Mouse (Mus musculus) erythroblast, embryonic 14.5 days (primary cell): ENCODE data around the gene Keap1.

ENCODE experiments used
- GATA1 ChIP-seq: IDR thresholded peaks from 2 replicates; pipeline ENCODE4 v1.6.1; 2012; ENCODE audit warnings: low read length, inconsistent platforms, mixed read lengths
- TAL1 ChIP-seq: IDR thresholded peaks from 3 replicates; pipeline ENCODE4 v1.6.1; 2012; ENCODE audit warnings: low read length, inconsistent platforms, mixed read lengths

DNA sequence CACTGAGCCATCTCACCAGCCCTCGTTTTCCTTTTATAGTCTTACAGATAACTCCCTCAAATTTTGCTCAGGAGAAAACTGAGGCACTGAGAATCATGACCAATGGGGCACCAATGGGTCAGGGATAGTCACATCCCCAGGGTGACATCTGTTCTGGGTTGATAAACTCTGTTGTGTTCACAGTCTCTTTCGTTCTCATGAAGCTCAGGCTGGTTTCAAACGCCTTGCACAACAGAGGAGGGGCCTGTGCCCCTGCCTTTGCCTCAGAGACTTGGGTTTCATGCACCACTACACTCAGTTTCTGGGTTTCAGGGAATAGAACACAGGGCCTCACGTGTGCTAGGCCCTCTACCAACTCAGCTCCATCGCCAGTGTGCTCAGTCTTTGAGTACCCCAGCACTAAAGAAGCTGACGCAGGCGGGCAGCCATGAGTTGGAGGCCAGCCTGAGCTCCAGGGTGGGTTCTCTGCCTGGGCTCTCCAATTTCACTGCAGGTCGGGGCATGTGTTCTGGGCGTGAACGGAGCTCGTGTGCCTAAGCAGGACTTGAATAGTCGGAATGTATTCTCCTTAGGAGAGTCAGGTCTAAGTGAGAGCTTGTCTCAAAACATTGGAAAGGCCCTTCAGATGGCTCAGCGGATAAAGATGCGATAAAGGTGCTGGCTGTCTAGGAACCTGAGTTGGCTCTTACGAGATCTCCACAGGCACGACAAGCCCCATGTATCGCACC is 25.3 kb upstream of the Keap1 start:
- TF ChIP-seq GATA1 (peak; percentile 44; the same call in 1 of the 2 replicates), TAL1 (peak; percentile 79)
